Mouse (Mus musculus) embryonic fibroblast, embryonic 13.5 days (primary cell): Measurements from ENCODE around the gene Hoxb2. TPM values are rescaled to one million over a fixed set of nuclear protein-coding genes. Genes with fewer than 3 reads are reported as not detected.
A peak's percentile ranks its signal among the peaks of the same experiment; 100 is the strongest.

Experiments
- H3K27ac ChIP-seq: 2 replicates; pipeline ENCODE4 v1.5.1; 2012; ENCODE audit warnings: low read length, control low read depth, inconsistent platforms; ENCODE audit not compliant: insufficient read depth
- H3K4me1 ChIP-seq: 2 replicates; pipeline ENCODE4 v1.6.1; 2011; ENCODE audit warnings: low read length; ENCODE audit not compliant: control insufficient read depth, insufficient read depth
- H3K4me3 ChIP-seq: 2 replicates; pipeline ENCODE4 v1.5.1; 2011; ENCODE audit warnings: mild to moderate bottlenecking, control low read depth, low read length; ENCODE audit not compliant: insufficient read depth
- CTCF ChIP-seq: IDR thresholded peaks from 2 replicates; pipeline ENCODE4 v1.5.1; 2011; ENCODE audit warnings: mild to moderate bottlenecking, control low read depth, low read length, moderate library complexity, borderline replicate concordance; ENCODE audit not compliant: insufficient read depth
- POLR2A ChIP-seq: IDR thresholded peaks from 2 replicates; pipeline ENCODE4 v1.6.1; 2011; ENCODE audit warnings: low read depth, mild to moderate bottlenecking, control low read depth, low read length, moderate library complexity
- polyA plus RNA-seq: library from polyadenylated mRNA; stranded (reverse); fragments of >200 nt; gene quantifications from 2 replicates; pipeline ENCODE4 v1.2.4, GENCODE M21; 2011; ENCODE audit warnings: low read depth; ENCODE audit not compliant: missing spikeins, insufficient read length

The Hoxb2 gene
- polyA plus RNA-seq, 1 experiment = 6.6 TPM

DNA sequence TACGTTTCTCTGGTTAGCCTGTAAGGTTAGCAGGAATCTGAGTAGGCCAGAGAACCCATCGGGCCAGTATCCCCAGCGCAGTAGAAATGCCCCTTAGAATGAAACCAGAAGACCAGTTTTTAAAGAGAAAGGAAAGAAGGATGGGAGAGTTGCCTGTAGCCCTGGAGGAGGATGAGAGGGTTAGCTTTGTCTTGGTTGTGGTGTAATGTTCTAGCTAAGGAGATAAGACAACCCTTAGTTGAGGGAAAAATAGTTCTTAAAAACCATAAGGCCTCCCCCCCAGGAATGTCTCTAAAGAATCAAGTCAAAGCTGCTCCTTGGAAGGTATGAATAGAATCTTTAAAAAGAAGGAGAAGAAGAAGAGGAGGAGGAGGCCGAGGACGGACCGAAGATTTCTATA, 27.6 kb upstream of the Hoxb2 start:
- Histone ChIP-seq H3K27ac (peak overlapping the region; percentile 70; the same call in 1 of the 2 replicates), H3K4me1 (no peaks in the 10 kb centered on the region), H3K4me3 (no peak overlapping the region)
- no peak for TF ChIP-seq POLR2A
- TF ChIP-seq CTCF = no peak

DNA sequence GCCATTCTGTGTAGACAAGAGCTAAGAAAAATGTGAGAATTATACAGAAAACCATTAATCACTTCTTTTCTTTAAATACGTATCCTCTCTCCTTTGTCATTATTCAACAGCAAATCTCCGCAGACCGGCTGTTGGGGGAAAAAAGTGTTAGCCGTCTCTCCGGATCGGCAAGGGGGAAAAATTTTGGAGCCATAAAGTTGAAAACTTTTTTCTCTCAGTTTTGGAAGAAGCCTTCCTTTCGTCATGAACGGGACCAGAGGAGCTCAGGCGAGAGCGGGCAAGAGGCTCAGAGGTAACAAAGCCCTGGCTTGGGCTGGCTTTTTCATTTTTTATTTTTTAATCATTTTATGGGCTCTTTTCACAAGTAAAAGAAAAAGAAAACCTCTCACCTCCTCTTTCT, 27.2 kb upstream of the Hoxb2 start, which contains the start of gene Hoxb3:
Gene Hoxb3 (plus strand): TSS at position 173 of the 400 bp plus-strand sequence.
- peak within 1 kb of the TSS; percentile 6; the same call in 1 of the 2 replicates for H3K4me3 ChIP-seq
- peak within 1 kb of the TSS; percentile 70 for H3K27ac ChIP-seq
- H3K4me1 ChIP-seq = no peaks in the 10 kb centered on the region
- no peak for TF ChIP-seq CTCF
- TF ChIP-seq POLR2A = no peak

DNA sequence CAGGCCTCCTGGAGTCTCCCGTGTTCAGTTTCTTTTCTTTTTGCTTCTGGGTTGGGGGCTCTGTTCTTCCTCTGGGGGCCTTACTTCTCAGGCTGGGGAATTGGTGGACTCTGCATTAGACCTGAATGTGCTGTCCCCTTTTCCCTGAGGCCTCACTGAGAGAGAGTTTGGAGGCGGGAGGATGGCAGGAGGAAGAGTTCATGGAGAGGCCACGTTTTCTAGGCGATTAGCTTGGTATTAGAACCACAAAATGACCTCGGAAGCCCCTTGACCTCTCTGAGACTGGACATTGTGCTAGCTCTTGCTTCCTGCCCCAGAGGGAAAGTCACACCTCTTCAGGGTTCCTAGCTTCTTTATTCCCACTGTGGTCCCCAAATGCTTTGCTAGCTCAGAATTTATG, 26.2 kb upstream of the Hoxb2 start:
- TF ChIP-seq CTCF = no peak
- TF ChIP-seq POLR2A = no peak
- Histone ChIP-seq H3K4me3 (no peak overlapping the region), H3K4me1 (no peaks in the 10 kb centered on the region), H3K27ac (peak overlapping the region; percentile 51)

- no peak for TF ChIP-seq POLR2A
- no peak for TF ChIP-seq CTCF
- Histone ChIP-seq H3K4me3 (no peak overlapping the region; the same call in 1 of the 2 replicates), H3K27ac (peak overlapping the region; percentile 51), H3K4me1 (no peaks in the 10 kb centered on the region)
Measured at GRCm38 (mm10) chr11:96324965-96325364, 25.4 kb upstream of the Hoxb2 start.

- Histone ChIP-seq H3K27ac (peak overlapping the region; percentile 56), H3K4me1 (no peaks in the 10 kb centered on the region), H3K4me3 (peak overlapping the region; percentile 19; the same call in 1 of the 2 replicates)
- no peak for TF ChIP-seq CTCF
- no peak for TF ChIP-seq POLR2A
Measured at GRCm38 (mm10) chr11:96325747-96326212, 24.5 kb upstream of the Hoxb2 start.

- TF ChIP-seq POLR2A (no peak), CTCF (no peak)
- H3K4me3 ChIP-seq = no peak overlapping the region
- peak overlapping the region; percentile 47; the same call in 1 of the 2 replicates for H3K27ac ChIP-seq
- no peaks in the 10 kb centered on the region for H3K4me1 ChIP-seq
Measured at GRCm38 (mm10) chr11:96326705-96327104, 23.6 kb upstream of the Hoxb2 start.

GRCm38 (mm10) chr11:96327122-96327521, 23.2 kb upstream of the Hoxb2 start:
- H3K27ac ChIP-seq = peak overlapping the region; percentile 47
- no peak overlapping the region; the same call in 1 of the 2 replicates for H3K4me3 ChIP-seq
- H3K4me1 ChIP-seq = no peaks in the 10 kb centered on the region
- TF ChIP-seq POLR2A (no peak), CTCF (no peak)

DNA sequence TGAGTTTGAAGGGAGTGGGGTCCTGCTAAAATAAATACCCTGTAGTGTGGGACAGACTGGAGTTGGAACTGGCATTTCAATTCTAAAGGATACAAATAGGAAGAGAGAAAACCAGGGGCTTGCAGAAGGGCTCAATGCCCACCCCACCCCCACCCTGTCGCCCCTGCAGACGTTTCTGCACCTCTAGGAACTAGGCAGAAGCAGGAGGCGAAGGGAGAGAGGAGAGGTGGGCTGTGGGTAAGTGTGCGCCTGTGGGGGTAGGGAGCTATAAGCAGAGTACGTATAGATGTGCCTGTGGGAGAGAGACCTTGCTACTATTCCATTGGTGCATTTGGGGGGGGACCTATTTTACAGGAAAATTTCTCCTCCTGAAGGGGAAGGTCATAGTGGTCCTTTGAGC, 22.6 kb upstream of the Hoxb2 start:
- TF ChIP-seq CTCF (no peak), POLR2A (no peak)
- H3K27ac ChIP-seq = peak overlapping the region; percentile 53
- H3K4me1 ChIP-seq = no peaks in the 10 kb centered on the region
- H3K4me3 ChIP-seq = no peak overlapping the region

DNA sequence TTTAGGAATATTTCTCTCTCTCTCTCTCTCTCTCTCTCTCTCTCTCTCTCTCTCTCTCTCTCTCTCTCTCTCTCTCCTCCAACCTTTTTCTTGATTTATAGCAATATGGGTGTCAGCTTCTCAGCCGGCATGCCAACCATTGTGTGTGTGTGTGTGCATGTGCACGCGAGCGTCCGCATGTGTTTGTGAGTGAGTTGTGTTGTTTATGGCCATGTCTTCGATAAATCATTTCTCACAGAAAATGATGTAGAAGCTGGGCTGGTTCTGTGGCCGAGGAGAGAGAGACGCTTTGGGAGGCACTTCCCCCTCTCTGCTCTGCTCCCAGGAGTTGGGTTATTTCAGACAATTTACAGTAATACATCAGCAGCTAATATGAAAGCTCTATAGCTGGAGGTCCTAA, 21.7 kb upstream of the Hoxb2 start:
- H3K27ac ChIP-seq = peak overlapping the region; percentile 4; the same call in 1 of the 2 replicates
- no peak for TF ChIP-seq POLR2A
- TF ChIP-seq CTCF = no peak
- no peak overlapping the region for H3K4me3 ChIP-seq
- no peaks in the 10 kb centered on the region for H3K4me1 ChIP-seq

GRCm38 (mm10) chr11:96332105-96332504, 18.2 kb upstream of the Hoxb2 start:
- H3K4me3 ChIP-seq = peak overlapping the region; percentile 23
- no peaks in the 10 kb centered on the region for H3K4me1 ChIP-seq
- H3K27ac ChIP-seq = peak overlapping the region; percentile 81
- TF ChIP-seq CTCF (no peak), POLR2A (no peak)
